Mouse (Mus musculus): ENCODE data around the gene Shisa4. TPM values are rescaled to one million over a fixed set of nuclear protein-coding genes. Genes with fewer than 3 reads are reported as not detected.
"Not testable (repeated sequence)": the region's sequence is repeated elsewhere in the genome, so short reads cannot be mapped to it uniquely, and the experiment has no call there.

The Shisa4 gene
- 10 to 100 TPM; 75.2 to 79.1 TPM for total RNA-seq (2021)

- DNase-seq: peak; percentile 89
- intact Hi-C loops (cut with DNase I): no loop called here
Observed at GRCm38 (mm10) chr1:135374868-135375581, at the start of gene Shisa4. TSS of gene Shisa4 (minus strand) at chr1:135375237.

- no peak for DNase-seq
- intact Hi-C loops (cut with DNase I): no loop called here
Observed at GRCm38 (mm10) chr1:135422772-135423171, 47.7 kb upstream of the Shisa4 start.

GRCm38 (mm10) chr1:135413996-135414395 lies 39.0 kb upstream of the Shisa4 start:
- intact Hi-C loops (cut with DNase I): no loop called here
- DNase-seq: no peak

GRCm38 (mm10) chr1:135412130-135412529 lies 37.1 kb upstream of the Shisa4 start:
- intact Hi-C loops (cut with DNase I): no loop called here

GRCm38 (mm10) chr1:135410967-135411366 lies 35.9 kb upstream of the Shisa4 start:
- intact Hi-C loops (cut with DNase I): no loop called here
- DNase-seq: no peak

More at GRCm38 (mm10) chr1:135412130-135412529, 37.1 kb upstream of the Shisa4 start:
- DNase-seq: no peak

- intact Hi-C loops (cut with DNase I): no loop called here
- DNase-seq: no peak
Observed at GRCm38 (mm10) chr1:135408973-135409372, 33.9 kb upstream of the Shisa4 start.

GRCm38 (mm10) chr1:135405356-135405755 lies 30.3 kb upstream of the Shisa4 start:
- no peak for DNase-seq
- intact Hi-C loops (cut with DNase I): no loop called here

GRCm38 (mm10) chr1:135401452-135402110 lies 26.5 kb upstream of the Shisa4 start:
- intact Hi-C loops (cut with DNase I): no loop called here
- DNase-seq: no peak

- DNase-seq: no peak
- intact Hi-C loops (cut with DNase I): no loop called here
Observed at GRCm38 (mm10) chr1:135399466-135399865, 24.4 kb upstream of the Shisa4 start.

- DNase-seq: no peak
- intact Hi-C loops (cut with DNase I): no loop called here
Observed at GRCm38 (mm10) chr1:135385161-135385560, 10.1 kb upstream of the Shisa4 start.

- intact Hi-C loops (cut with DNase I): no loop called here
- DNase-seq: no peak
Observed at GRCm38 (mm10) chr1:135384171-135384570, 9.1 kb upstream of the Shisa4 start.

GRCm38 (mm10) chr1:135381560-135381959 lies 6.5 kb upstream of the Shisa4 start:
- intact Hi-C loops (cut with DNase I); DNase-seq: not testable (repeated sequence)

- intact Hi-C loops (cut with DNase I): no loop called here
- DNase-seq: no peak
Observed at GRCm38 (mm10) chr1:135380071-135380991, 5.3 kb upstream of the Shisa4 start.

GRCm38 (mm10) chr1:135379048-135379447 lies 4.0 kb upstream of the Shisa4 start:
- intact Hi-C loops (cut with DNase I): no loop called here
- no peak for DNase-seq

GRCm38 (mm10) chr1:135378576-135378975 lies 3.5 kb upstream of the Shisa4 start:
- no peak for DNase-seq

GRCm38 (mm10) chr1:135374175-135374867 lies 716 bp downstream of the Shisa4 start:
- DNase-seq: peak; percentile 48
- intact Hi-C loops (cut with DNase I): no loop called here

More at GRCm38 (mm10) chr1:135378576-135378975, 3.5 kb upstream of the Shisa4 start:
- intact Hi-C loops (cut with DNase I): no loop called here

GRCm38 (mm10) chr1:135373171-135373677 lies 1.8 kb downstream of the Shisa4 start:
- DNase-seq: no peak
- intact Hi-C loops (cut with DNase I): no loop called here

- DNase-seq: no peak
- intact Hi-C loops (cut with DNase I): loop anchor here (5.0 kb wide), 1 partner anchor 197 kb away; no protein-coding TSS in a partner anchor
Observed at GRCm38 (mm10) chr1:135369415-135369814, 5.6 kb downstream of the Shisa4 start.

- intact Hi-C loops (cut with DNase I): loop anchor here (5.0 kb wide), 1 partner anchor 197 kb away; no protein-coding TSS in a partner anchor
- peak; percentile 65 for DNase-seq
Observed at GRCm38 (mm10) chr1:135368982-135369381, 6.1 kb downstream of the Shisa4 start.

- intact Hi-C loops (cut with DNase I): loop anchor here (5.0 kb wide), 1 partner anchor 196 kb away; no protein-coding TSS in a partner anchor
- DNase-seq: peak; percentile 91
Observed at GRCm38 (mm10) chr1:135368245-135368644, 6.8 kb downstream of the Shisa4 start.

All from left cerebral cortex, postnatal 4 days (tissue).